Mouse (Mus musculus): ENCODE data around the gene Zyg11b.

Zyg11b gene

DNA sequence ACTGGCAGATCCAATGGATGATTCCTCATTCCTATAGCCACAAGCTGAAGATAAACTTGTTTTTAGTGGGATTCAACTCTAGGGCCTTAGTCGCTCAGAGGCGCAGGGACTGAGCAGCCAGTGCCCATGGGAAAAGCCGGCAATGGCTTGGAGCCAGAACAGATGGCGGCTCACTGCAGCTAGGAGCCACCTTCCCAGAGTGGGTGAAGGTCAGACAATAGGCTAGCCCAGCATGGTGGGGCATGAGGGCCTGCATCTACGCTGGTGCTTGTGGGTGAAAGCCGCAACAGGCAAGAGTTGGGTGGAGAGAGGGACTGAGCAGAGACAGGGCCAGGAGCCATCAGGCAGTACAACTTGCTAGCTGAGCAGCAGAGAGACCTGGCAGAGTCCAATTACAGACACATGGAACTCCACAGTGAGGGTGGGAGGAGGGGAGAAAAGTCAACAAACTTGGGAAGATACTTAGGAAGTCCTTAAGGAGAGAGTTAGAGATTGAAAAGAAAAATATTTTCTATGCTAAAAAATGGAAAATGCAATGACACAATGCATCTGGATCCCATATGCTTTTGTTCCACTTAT lies 104.5 kb downstream of the Zyg11b start:
- no peak for DNase-seq (ENCODE audit: low spot score in 2 of 2)

- DNase-seq (ENCODE audit: low spot score in 2 of 2) = no peak
Measured at GRCm38 (mm10) chr4:108192821-108193323, 108.0 kb downstream of the Zyg11b start.

GRCm38 (mm10) chr4:108182278-108182677 lies 118.6 kb downstream of the Zyg11b start:
- no peak for DNase-seq (ENCODE audit: low spot score in 2 of 2)
